Mouse (Mus musculus) left cerebral cortex, adult 2 months (tissue): ENCODE measurements around the gene Zscan4d. TPM values are rescaled to one million over a fixed set of nuclear protein-coding genes. Genes with fewer than 3 reads are reported as not detected.
"Not testable (repeated sequence)": the region's sequence is repeated elsewhere in the genome, so short reads cannot be mapped to it uniquely, and the experiment has no call there.

Source experiments
- DNase-seq, 2 experiments: peaks; one replicate each; pipeline ENCODE4 v3.0.0; 2021 to 2022; ENCODE audit warnings: low spot score in 2 of 2, mixed read lengths in 1 of 2; ENCODE audit errors: extremely low spot score in 1 of 2
- H3K27ac ChIP-seq: fragments of 200-600 bp; 2 replicates; pipeline ENCODE4 v1.8.1; 2022
- H3K4me3 ChIP-seq: fragments of 200-600 bp; 2 replicates; pipeline ENCODE4 v1.8.1; 2022
- intact Hi-C: fragments of 180-260 bp; cut with DNase I; formaldehyde crosslinking; loops from one replicate; pipeline ENCODE4 v1.15.1; 2025
- long read RNA-seq, 2 experiments: library from polyadenylated mRNA; stranded (forward); transcript quantifications; one replicate each; pipeline ENCODE4 v2.0.0; 2021; ENCODE audit warnings: borderline mapping rate in 2 of 2
- total RNA-seq, 2 experiments: library from RNA; stranded (reverse); gene quantifications; 2 replicates each; pipeline ENCODE4 v1.2.3; 2021

The Zscan4d gene
- not detected for total RNA-seq
- long read RNA-seq, experiment 1 = 0 reads
- long read RNA-seq, experiment 2 = 0 reads

DNA sequence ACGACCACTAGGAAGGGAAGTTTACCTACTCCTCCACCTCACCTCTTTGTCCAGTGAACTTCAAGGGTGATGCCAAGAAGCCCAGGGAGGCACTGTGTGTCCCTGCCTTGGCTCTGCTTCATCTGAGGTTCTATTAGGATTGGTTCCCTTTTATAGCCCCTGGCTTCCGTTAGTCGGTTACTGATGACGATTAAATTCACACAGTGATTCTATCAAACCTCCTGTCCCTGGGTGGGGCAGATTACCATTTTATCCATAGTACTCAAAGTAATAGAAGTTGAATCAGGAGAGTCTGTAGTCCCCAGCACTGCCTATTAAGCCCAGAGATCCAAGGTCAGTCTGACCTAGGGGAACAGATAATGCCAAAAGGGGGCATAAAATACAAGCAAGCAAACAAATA, at the start of gene Zscan4d:
TSS of gene Zscan4d (minus strand) at position 101 of the 400 bp plus-strand sequence.
- H3K27ac ChIP-seq, DNase-seq, intact Hi-C loops, H3K4me3 ChIP-seq: not testable (repeated sequence)

DNA sequence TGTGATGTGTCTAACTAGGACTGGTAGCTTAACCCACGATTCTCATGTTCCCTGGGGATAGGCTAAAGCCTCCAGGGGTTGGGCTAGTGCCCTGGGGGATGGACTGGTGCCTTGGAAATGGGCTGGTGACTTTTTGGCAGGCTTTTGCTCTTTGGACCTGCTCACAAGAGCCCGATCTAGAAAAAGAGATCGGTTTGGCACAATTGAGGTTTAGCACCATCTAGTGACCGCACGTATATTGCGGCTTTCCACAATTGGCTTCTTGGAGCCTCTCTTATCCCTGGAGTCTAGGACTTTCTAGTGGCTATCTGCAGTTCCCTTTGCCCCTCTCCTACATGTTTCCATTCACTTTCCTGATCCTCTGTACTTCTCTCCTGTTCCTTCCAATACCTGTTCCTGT, 7.9 kb downstream of the Zscan4d start:
- H3K27ac ChIP-seq, DNase-seq, intact Hi-C loops, H3K4me3 ChIP-seq: not testable (repeated sequence)

Other genes with a start within 250 kb of the Zscan4d start
- not detected for gene Zscan4c, start 160.4 kb downstream of the Zscan4d start, total RNA-seq
- gene Zscan4-ps1, start 96.5 kb downstream of the Zscan4d start, total RNA-seq = not detected
- gene Zscan4e, start 144.5 kb upstream of the Zscan4d start, total RNA-seq = not detected
- gene Zscan4f, start 231.8 kb upstream of the Zscan4d start, total RNA-seq = not detected